Mouse (Mus musculus) small intestine, adult 2 months (tissue): ENCODE results near the gene Il18.

Experiments
- CTCF ChIP-seq: fragments of 200-500 bp; IDR thresholded peaks from 2 replicates; pipeline ENCODE4 v1.5.1; 2012; ENCODE audit warnings: low read depth, mild to moderate bottlenecking, control low read depth, inconsistent platforms, low read length, moderate library complexity, mixed read lengths; ENCODE audit not compliant: insufficient replicate concordance, insufficient read length; ENCODE audit errors: extremely low read depth
- POLR2A ChIP-seq: fragments of 200-500 bp; IDR thresholded peaks from 2 replicates; pipeline ENCODE4 v1.6.1; 2012; ENCODE audit warnings: low read depth, mild to moderate bottlenecking, control low read depth, inconsistent platforms, low read length, moderate library complexity

DNA sequence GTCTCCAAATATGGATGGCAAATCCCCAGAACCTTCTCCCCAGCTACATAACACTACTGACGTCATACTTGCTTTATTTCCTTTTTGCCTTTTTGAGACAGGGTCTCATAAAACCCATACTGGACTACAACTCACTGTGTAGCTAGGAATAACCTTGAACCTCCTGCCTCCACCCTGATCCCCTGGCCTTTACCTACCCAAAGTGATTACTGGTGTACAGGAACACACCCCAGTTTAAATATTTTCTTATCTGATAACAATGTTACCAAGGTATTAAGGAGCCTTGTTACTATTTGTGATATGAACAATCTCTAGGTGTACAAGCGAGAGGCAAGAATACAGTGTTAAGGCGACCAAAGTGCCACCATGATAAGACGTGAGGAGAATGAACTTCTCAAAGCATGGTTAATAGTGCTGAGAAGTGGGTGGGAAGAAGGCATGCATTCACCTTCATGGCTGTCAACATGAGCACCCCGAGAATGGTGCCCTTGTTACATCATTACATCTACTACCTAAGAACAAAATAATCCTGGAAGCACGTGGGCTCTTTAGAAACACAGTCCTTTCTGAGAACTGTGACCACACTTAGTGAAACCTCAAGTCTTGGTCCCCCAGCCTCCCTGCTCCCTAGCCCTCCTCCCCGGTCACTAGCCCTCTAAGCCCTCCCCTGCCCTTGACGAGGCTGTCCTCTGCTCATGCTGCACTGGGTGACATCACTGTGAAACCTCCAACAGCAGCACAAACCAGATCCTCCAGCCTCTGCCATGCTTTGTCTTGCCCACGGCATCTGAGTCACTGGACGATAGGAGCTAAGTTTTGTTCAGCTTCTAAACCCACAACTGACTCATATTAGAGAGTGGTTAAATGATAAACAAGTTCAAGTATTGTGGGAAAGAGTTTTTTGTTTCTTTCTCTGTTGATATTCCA lies 15.2 kb downstream of the Il18 start:
- TF ChIP-seq POLR2A (no peak), CTCF (no peak)
